Mouse (Mus musculus): ENCODE data around the gene Olfr65.

GRCm38 (mm10) chr7:103877093-103877492 is 26.2 kb upstream of the Olfr65 start:
- TF ChIP-seq CTCF (IDR thresholded peaks at IDR 0.05) (no peak), EP300 (IDR thresholded peaks at IDR 0.05) (no peak)

All from lung, postnatal 0 days (tissue).